Mouse (Mus musculus): Measurements from ENCODE around the gene Sh3tc1. TPM values are rescaled to one million over a fixed set of nuclear protein-coding genes. Genes with fewer than 3 reads are reported as not detected.

Gene Sh3tc1
- polyA plus RNA-seq (2016; fragmentation: Nextera tagmentation; extraction: Ambion mirVana): 7.8 and 13.1 TPM in 2 replicates

GRCm38 (mm10) chr5:35739536-35740278 lies at the start of gene Sh3tc1:
TSS of gene Sh3tc1 (minus strand) at chr5:35739987.
- H3K9me3 ChIP-seq: no peaks in the 10 kb centered on the region
- no peak for DNase-seq (ENCODE audit: low spot score)
- 12% methylated on average over 10 of the region's 10 CpGs for WGBS
- peak within 1 kb of the TSS; percentile 32 for H3K4me3 ChIP-seq
- peaks cover 26% of the 10 kb centered on the region for H3K27me3 ChIP-seq (ENCODE audit: insufficient read depth, poor library complexity, severe bottlenecking)
- H3K27ac ChIP-seq: peak within 1 kb of the TSS; percentile 69
- H3K36me3 ChIP-seq: no peaks in the 10 kb centered on the region
- H3K4me1 ChIP-seq: peaks cover 50% of the 10 kb centered on the region

DNA sequence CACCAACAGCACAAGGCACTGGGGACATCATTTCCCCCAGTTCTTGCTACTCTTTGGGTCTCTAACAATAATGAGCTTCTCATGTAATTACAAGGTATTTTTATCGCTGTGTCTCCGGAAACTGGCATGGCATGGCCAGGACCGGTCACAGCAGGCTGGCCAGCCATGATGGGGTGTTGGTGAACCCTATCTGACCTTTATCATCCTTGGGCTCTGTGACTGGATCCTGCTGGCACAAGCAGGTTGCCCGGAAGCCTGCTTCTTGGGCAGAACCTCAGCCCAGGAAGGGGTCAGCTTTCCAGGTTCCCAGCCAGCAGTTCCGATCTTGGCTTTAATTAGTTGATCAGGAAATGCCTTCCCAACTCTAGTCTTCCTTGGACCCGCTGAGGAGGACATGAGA lies 48.9 kb upstream of the Sh3tc1 start:
- 79% methylated on average over 6 of the region's 6 CpGs for WGBS
- H3K36me3 ChIP-seq: no peaks in the 10 kb centered on the region
- peaks cover 16% of the 10 kb centered on the region for H3K4me1 ChIP-seq
- no peak overlapping the region for H3K4me3 ChIP-seq
- no peak for DNase-seq (ENCODE audit: low spot score)
- H3K27ac ChIP-seq: no peak overlapping the region
- no peaks in the 10 kb centered on the region for H3K9me3 ChIP-seq
- peaks cover 9% of the 10 kb centered on the region; the same call in 1 of the 2 replicates for H3K27me3 ChIP-seq (ENCODE audit: insufficient read depth, poor library complexity, severe bottlenecking)

DNA sequence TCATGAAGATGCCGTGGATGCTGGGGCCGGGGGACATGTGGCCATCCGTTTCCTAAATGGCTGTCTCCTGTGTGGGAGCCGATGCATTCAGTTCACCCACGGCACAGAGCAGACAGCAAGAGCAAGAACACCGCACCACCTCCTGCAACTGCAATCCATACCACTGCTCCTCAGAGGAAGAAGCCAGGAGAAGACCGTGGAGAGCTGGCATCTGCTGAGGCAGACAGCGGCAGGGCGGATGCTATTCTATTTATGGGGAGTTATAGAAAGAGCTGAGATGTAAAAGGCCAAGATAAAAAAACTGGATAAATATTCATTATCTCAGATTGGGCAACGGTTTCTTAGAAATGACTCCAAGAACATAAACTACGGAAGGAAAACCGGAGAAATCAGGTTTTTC lies 48.1 kb upstream of the Sh3tc1 start:
- Histone ChIP-seq H3K4me1 (peaks cover 11% of the 10 kb centered on the region), H3K27ac (no peak overlapping the region), H3K4me3 (no peak overlapping the region), H3K9me3 (no peaks in the 10 kb centered on the region), H3K36me3 (no peaks in the 10 kb centered on the region), H3K27me3 (ENCODE audit: insufficient read depth, poor library complexity, severe bottlenecking) (peaks cover 9% of the 10 kb centered on the region; the same call in 1 of the 2 replicates)
- 85% methylated on average over 12 of the region's 12 CpGs for WGBS
- DNase-seq (ENCODE audit: low spot score): no peak

GRCm38 (mm10) chr5:35785853-35786252 lies 46.1 kb upstream of the Sh3tc1 start:
- Histone ChIP-seq H3K36me3 (no peaks in the 10 kb centered on the region), H3K9me3 (no peaks in the 10 kb centered on the region), H3K4me3 (no peak overlapping the region), H3K4me1 (peaks cover 14% of the 10 kb centered on the region), H3K27me3 (ENCODE audit: insufficient read depth, poor library complexity, severe bottlenecking) (peaks cover 5% of the 10 kb centered on the region; the same call in 1 of the 2 replicates), H3K27ac (no peak overlapping the region)
- DNase-seq (ENCODE audit: low spot score): no peak
- 61% methylated on average over 7 of the region's 7 CpGs for WGBS

- Histone ChIP-seq H3K4me3 (no peak overlapping the region), H3K27me3 (ENCODE audit: insufficient read depth, poor library complexity, severe bottlenecking) (peaks cover 5% of the 10 kb centered on the region; the same call in 1 of the 2 replicates), H3K27ac (0 out of 2 replicates have a peak overlapping the region, but pooled peaks have one; percentile 17), H3K9me3 (no peaks in the 10 kb centered on the region), H3K4me1 (peaks cover 16% of the 10 kb centered on the region), H3K36me3 (no peaks in the 10 kb centered on the region)
- no peak for DNase-seq (ENCODE audit: low spot score)
- 61% methylated on average over 10 of the region's 10 CpGs for WGBS
Measured at GRCm38 (mm10) chr5:35782648-35783180, 42.9 kb upstream of the Sh3tc1 start.

DNA sequence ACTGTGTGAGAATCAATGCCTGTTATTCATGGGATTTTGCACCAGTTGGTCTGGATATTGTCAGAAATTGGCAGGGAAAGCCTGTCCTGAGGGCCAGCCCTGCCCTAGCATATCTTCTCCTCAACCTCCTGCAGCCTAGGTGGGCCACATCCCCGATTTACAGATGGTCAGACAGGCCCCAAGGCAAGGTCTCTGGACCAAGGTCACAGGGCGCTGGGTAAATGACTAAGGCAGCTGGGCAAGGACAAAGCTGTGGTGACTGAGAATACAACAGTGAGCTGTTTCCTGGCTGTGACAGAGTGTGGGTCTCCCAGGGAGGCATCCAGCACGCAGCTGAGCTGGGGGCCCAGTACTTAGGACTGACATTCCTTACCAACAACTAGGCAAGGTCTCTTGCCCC lies 41.3 kb upstream of the Sh3tc1 start:
- no peak for DNase-seq (ENCODE audit: low spot score)
- WGBS: 74% methylated on average over 3 of the region's 3 CpGs

GRCm38 (mm10) chr5:35774137-35774424 lies 34.3 kb upstream of the Sh3tc1 start:
- WGBS: 68% methylated on average over 6 of the region's 6 CpGs
- Histone ChIP-seq H3K27ac (no peak overlapping the region), H3K4me3 (no peak overlapping the region), H3K27me3 (ENCODE audit: insufficient read depth, poor library complexity, severe bottlenecking) (peaks cover 13% of the 10 kb centered on the region), H3K4me1 (peaks cover 38% of the 10 kb centered on the region), H3K9me3 (no peaks in the 10 kb centered on the region), H3K36me3 (no peaks in the 10 kb centered on the region)
- no peak for DNase-seq (ENCODE audit: low spot score)

More for the DNA sequence above, 41.3 kb upstream of the Sh3tc1 start:
- no peak overlapping the region for H3K4me3 ChIP-seq
- no peaks in the 10 kb centered on the region for H3K36me3 ChIP-seq
- peaks cover 16% of the 10 kb centered on the region for H3K4me1 ChIP-seq
- H3K27me3 ChIP-seq (ENCODE audit: insufficient read depth, poor library complexity, severe bottlenecking): peaks cover 4% of the 10 kb centered on the region; the same call in 1 of the 2 replicates
- H3K9me3 ChIP-seq: no peaks in the 10 kb centered on the region
- peak overlapping the region; percentile 39; the same call in 1 of the 2 replicates for H3K27ac ChIP-seq

DNA sequence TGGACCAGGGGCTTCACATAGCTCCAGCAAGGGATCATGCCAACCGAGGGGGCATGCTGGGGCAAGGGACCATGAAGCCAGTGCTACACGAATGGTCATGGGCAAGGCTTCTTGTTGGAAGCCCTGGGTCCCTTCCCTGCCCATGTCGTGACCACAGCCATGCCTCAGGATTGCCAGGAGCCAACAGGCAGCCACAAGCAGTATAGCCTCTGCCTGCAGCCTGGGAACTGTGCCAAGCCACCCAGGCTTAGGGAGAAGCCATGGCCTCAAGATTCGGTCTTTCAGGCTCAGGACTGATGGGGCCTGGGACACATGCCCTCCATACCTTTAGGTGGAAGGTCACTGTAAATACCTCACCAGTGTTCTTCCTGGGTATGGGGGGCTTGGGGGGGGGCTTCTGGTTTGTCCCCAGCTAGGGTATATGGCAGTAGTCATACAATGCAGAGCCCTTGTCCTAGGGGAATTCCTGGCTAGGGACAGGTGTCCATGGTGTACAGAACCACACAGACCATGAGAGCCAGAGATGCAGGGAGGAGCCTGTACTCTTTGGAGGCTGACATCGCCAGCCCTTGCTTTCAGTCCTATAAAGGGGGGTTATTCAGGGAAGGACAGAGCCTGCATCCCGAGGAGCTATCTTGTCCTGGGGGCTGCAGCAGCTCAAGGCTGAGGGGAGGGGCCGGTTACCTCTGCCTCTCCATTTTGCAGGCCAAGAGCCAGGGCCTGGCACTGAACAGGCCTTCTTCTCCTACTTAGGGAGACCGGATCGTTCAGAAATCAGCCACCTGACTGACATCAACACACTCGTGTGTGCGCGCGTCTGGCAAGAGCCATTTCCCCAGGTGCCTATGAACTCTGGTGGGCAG lies 33.7 kb upstream of the Sh3tc1 start:
- Histone ChIP-seq H3K27ac (peak overlapping the region; percentile 29; the same call in 1 of the 2 replicates), H3K27me3 (ENCODE audit: insufficient read depth, poor library complexity, severe bottlenecking) (peaks cover 13% of the 10 kb centered on the region), H3K4me3 (no peak overlapping the region), H3K4me1 (peaks cover 43% of the 10 kb centered on the region), H3K36me3 (no peaks in the 10 kb centered on the region), H3K9me3 (no peaks in the 10 kb centered on the region)
- 75% methylated on average over 13 of the region's 13 CpGs for WGBS
- DNase-seq (ENCODE audit: low spot score): no peak

GRCm38 (mm10) chr5:35770891-35771663 lies 31.3 kb upstream of the Sh3tc1 start:
- no peak for DNase-seq (ENCODE audit: low spot score)
- WGBS: 55% methylated on average over 14 of the region's 14 CpGs
- Histone ChIP-seq H3K4me3 (no peak overlapping the region; the same call in 1 of the 2 replicates), H3K27me3 (ENCODE audit: insufficient read depth, poor library complexity, severe bottlenecking) (peaks cover 13% of the 10 kb centered on the region), H3K36me3 (no peaks in the 10 kb centered on the region), H3K4me1 (peaks cover 62% of the 10 kb centered on the region), H3K9me3 (no peaks in the 10 kb centered on the region), H3K27ac (peak overlapping the region; percentile 52)

GRCm38 (mm10) chr5:35770246-35770645 lies 30.5 kb upstream of the Sh3tc1 start:
- no peaks in the 10 kb centered on the region for H3K36me3 ChIP-seq
- no peak overlapping the region for H3K27ac ChIP-seq
- H3K27me3 ChIP-seq (ENCODE audit: insufficient read depth, poor library complexity, severe bottlenecking): peaks cover 12% of the 10 kb centered on the region
- H3K4me1 ChIP-seq: peaks cover 71% of the 10 kb centered on the region
- 90% methylated on average over 2 of the region's 2 CpGs for WGBS
- DNase-seq (ENCODE audit: low spot score): no peak
- no peak overlapping the region for H3K4me3 ChIP-seq
- H3K9me3 ChIP-seq: no peaks in the 10 kb centered on the region

DNA sequence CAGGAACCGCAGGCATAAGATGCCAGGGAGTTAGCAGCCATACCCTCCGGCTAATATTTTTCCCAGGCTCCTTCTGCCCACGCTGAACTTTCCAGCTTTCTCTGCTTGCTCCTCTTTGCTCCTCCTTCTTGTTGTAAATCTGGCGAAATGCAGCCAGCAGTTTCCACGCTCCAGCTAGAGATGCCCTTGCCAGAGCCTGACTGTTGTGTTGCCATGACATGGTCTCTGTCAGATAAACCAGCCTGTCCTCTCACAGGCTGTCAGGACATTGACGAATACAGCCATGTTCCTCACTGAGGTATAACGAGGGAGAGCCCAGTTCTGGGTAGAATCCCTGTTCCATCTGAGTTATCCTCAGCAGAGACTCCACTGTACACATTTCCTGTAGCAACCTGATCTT lies 29.2 kb upstream of the Sh3tc1 start:
- no peak for DNase-seq (ENCODE audit: low spot score)
- no peaks in the 10 kb centered on the region for H3K9me3 ChIP-seq
- 80% methylated on average over 7 of the region's 7 CpGs for WGBS
- no peaks in the 10 kb centered on the region for H3K36me3 ChIP-seq
- no peak overlapping the region; the same call in 1 of the 2 replicates for H3K27ac ChIP-seq
- peaks cover 17% of the 10 kb centered on the region for H3K27me3 ChIP-seq (ENCODE audit: insufficient read depth, poor library complexity, severe bottlenecking)
- peaks cover 72% of the 10 kb centered on the region for H3K4me1 ChIP-seq
- no peak overlapping the region for H3K4me3 ChIP-seq

- Histone ChIP-seq H3K27me3 (ENCODE audit: insufficient read depth, poor library complexity, severe bottlenecking) (peaks cover 21% of the 10 kb centered on the region), H3K4me1 (peaks cover 67% of the 10 kb centered on the region), H3K27ac (no peak overlapping the region; the same call in 1 of the 2 replicates), H3K36me3 (no peaks in the 10 kb centered on the region), H3K9me3 (no peaks in the 10 kb centered on the region), H3K4me3 (no peak overlapping the region)
- no peak for DNase-seq (ENCODE audit: low spot score)
- 63% methylated on average over 3 of the region's 3 CpGs for WGBS
Measured at GRCm38 (mm10) chr5:35768525-35768924, 28.7 kb upstream of the Sh3tc1 start.
